Mouse (Mus musculus): ENCODE measurements around the gene Sgtb. TPM values are rescaled to one million over a fixed set of nuclear protein-coding genes. Genes with fewer than 3 reads are reported as not detected.

The Sgtb gene
- polyA plus RNA-seq, 1 experiment from 2014 or later, result 3.3 TPM

- Histone ChIP-seq H3K27me3 (ENCODE audit: control insufficient read depth, insufficient read depth, low read length) (no peaks in the 10 kb centered on the region), H3K4me3 (ENCODE audit: low read depth, low read length) (no peak overlapping the region), H3K36me3 (ENCODE audit: control insufficient read depth, insufficient read depth, low read length) (no peaks in the 10 kb centered on the region), H3K4me2 (replicated peaks; ENCODE audit: low read depth) (no peak overlapping the region), H3K27ac (replicated peaks) (peak overlapping the region; percentile 45), H3K9ac (ENCODE audit: low read length) (no peak overlapping the region), H3K4me1 (replicated peaks; ENCODE audit: control insufficient read depth, insufficient read depth) (no peaks in the 10 kb centered on the region), H3K9me3 (ENCODE audit: control insufficient read depth, low read length) (no peaks in the 10 kb centered on the region)
- DNase-seq (ENCODE audit: low spot score), result no peak
- ATAC-seq (ENCODE audit: low FRiP score, low TSS enrichment), result peak; percentile 69
- TF ChIP-seq CTCF (IDR thresholded peaks at IDR 0.05; ENCODE audit: low read depth), result no peak
- no peak for TF ChIP-seq EP300 (optimal IDR thresholded peaks at IDR 0.05)
- WGBS, result 61% methylated on average over 7 of the region's 7 CpGs
Observed at GRCm38 (mm10) chr13:104082504-104082903, 27.0 kb upstream of the Sgtb start.

DNA sequence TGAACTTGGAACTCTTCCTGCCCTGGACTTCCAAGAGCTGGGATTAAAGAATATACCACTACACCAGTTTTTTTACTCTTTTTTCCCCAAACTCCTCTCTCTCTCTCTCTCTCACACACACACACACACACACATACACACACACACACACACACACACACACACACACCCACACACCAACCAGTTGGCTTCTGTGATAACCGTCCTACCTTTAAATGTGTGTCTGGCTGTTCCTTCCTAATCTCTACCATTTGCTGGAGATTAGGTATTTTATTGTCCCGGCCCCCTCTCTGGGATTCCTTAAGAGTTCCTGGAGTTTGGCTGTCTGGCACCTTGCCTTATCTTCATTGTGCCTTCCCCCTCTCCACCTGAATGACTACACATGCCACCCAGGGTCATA lies 24.9 kb upstream of the Sgtb start:
- ATAC-seq (ENCODE audit: low FRiP score, low TSS enrichment) (no peak), DNase-seq (ENCODE audit: low spot score) (no peak)
- Histone ChIP-seq H3K9ac (ENCODE audit: low read length) (no peak overlapping the region), H3K9me3 (ENCODE audit: control insufficient read depth, low read length) (no peaks in the 10 kb centered on the region), H3K27ac (replicated peaks) (no peak overlapping the region), H3K4me2 (replicated peaks; ENCODE audit: low read depth) (no peak overlapping the region), H3K36me3 (ENCODE audit: control insufficient read depth, insufficient read depth, low read length) (no peaks in the 10 kb centered on the region), H3K27me3 (ENCODE audit: control insufficient read depth, insufficient read depth, low read length) (no peaks in the 10 kb centered on the region), H3K4me1 (replicated peaks; ENCODE audit: control insufficient read depth, insufficient read depth) (no peaks in the 10 kb centered on the region), H3K4me3 (ENCODE audit: low read depth, low read length) (no peak overlapping the region)
- 59% methylated on average over 2 of the region's 2 CpGs for WGBS
- TF ChIP-seq EP300 (optimal IDR thresholded peaks at IDR 0.05) (no peak), CTCF (IDR thresholded peaks at IDR 0.05; ENCODE audit: low read depth) (no peak)

DNA sequence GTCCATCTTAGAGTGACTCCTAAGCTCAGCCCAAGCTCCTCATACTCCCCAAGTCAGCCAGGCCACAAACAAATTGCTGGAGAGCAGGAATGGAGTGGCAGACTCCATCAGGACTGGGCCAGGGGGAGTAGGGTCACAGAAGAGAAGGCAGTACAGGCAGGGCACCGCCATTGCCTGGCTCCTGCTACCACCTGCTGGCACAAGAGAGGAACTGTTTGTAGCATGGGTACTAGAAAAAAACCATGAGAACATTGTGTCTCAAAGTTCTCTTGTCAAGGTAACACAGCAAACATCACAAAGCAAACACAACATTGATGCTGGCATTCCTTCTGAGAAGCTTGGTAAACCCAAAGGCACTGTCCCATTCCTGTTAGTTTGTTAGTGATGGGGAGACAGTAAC lies 20.2 kb upstream of the Sgtb start:
- DNase-seq (ENCODE audit: low spot score) (peak; percentile 55), ATAC-seq (ENCODE audit: low FRiP score, low TSS enrichment) (peak; percentile 78)
- no peaks in the 10 kb centered on the region for H3K27me3 ChIP-seq (ENCODE audit: control insufficient read depth, insufficient read depth, low read length)
- no peaks in the 10 kb centered on the region for H3K36me3 ChIP-seq (ENCODE audit: control insufficient read depth, insufficient read depth, low read length)
- WGBS, result 5% methylated on average over 1 of the region's 1 CpGs
- H3K9me3 ChIP-seq (ENCODE audit: control insufficient read depth, low read length), result no peaks in the 10 kb centered on the region
- H3K4me1 ChIP-seq (replicated peaks; ENCODE audit: control insufficient read depth, insufficient read depth), result no peaks in the 10 kb centered on the region
- H3K4me3 ChIP-seq (ENCODE audit: low read depth, low read length), result no peak overlapping the region
- TF ChIP-seq CTCF (IDR thresholded peaks at IDR 0.05; ENCODE audit: low read depth) (peak; percentile 93), EP300 (optimal IDR thresholded peaks at IDR 0.05) (no peak)
- no peak overlapping the region for H3K4me2 ChIP-seq (replicated peaks; ENCODE audit: low read depth)
- H3K27ac ChIP-seq (replicated peaks), result no peak overlapping the region
- H3K9ac ChIP-seq (ENCODE audit: low read length), result no peak overlapping the region

GRCm38 (mm10) chr13:104091734-104092133 lies 17.8 kb upstream of the Sgtb start:
- TF ChIP-seq CTCF (IDR thresholded peaks at IDR 0.05; ENCODE audit: low read depth), result no peak
- no peak for TF ChIP-seq EP300 (optimal IDR thresholded peaks at IDR 0.05)
- DNase-seq (ENCODE audit: low spot score), result no peak
- Histone ChIP-seq H3K9me3 (ENCODE audit: control insufficient read depth, low read length) (no peaks in the 10 kb centered on the region), H3K27ac (replicated peaks) (no peak overlapping the region), H3K4me1 (replicated peaks; ENCODE audit: control insufficient read depth, insufficient read depth) (no peaks in the 10 kb centered on the region), H3K36me3 (ENCODE audit: control insufficient read depth, insufficient read depth, low read length) (no peaks in the 10 kb centered on the region), H3K9ac (ENCODE audit: low read length) (no peak overlapping the region), H3K27me3 (ENCODE audit: control insufficient read depth, insufficient read depth, low read length) (no peaks in the 10 kb centered on the region), H3K4me2 (replicated peaks; ENCODE audit: low read depth) (no peak overlapping the region), H3K4me3 (ENCODE audit: low read depth, low read length) (no peak overlapping the region)
- 8% methylated on average over 1 of the region's 1 CpGs for WGBS
- no peak for ATAC-seq (ENCODE audit: low FRiP score, low TSS enrichment)

DNA sequence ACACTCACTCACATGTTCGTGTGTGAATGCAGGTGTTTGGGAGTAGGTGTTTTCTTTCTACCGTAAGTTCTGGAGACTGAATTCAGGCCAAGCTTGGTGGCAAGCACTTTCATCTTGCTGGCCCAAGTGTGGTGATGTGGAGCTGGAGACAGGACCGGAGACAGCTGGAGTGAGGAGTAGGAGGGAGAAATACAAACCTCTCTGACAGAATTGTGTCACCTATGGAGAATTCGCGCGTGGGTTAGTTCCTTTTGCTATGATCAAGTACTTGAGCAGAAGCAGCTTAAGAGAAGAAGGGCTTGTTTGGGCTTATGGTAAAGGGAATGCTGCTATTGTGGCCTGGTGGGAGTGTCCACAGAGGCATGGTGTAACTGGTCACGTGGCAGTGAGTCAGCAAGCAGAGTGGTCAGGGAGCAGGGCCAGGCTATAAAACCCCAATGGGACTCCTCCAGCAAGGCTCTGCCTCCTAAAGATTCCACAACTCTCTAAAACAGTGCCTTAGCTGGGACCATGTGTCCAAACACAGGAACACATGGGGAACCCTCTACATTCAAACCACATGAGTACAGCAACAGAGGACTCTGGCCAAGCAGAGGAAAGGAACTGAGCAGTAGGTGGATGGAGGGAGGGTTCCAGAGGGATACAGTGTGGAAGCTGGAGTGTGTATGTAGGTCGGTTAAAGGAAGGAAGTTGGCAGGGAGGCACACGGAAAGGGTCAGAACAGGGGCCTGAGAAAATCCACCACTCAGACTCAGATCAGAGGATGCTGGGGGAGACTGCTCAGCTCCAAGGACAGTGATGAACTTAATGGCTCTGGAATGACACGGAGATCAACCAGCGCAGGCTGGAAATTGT lies 14.8 kb upstream of the Sgtb start:
- ATAC-seq (ENCODE audit: low FRiP score, low TSS enrichment), result peak; percentile 77; the same call in 1 of the 2 replicates

GRCm38 (mm10) chr13:104095955-104096354 lies 13.6 kb upstream of the Sgtb start:
- TF ChIP-seq CTCF (IDR thresholded peaks at IDR 0.05; ENCODE audit: low read depth), result no peak
- TF ChIP-seq EP300 (optimal IDR thresholded peaks at IDR 0.05), result no peak
- Histone ChIP-seq H3K4me2 (replicated peaks; ENCODE audit: low read depth) (no peak overlapping the region), H3K9me3 (ENCODE audit: control insufficient read depth, low read length) (no peaks in the 10 kb centered on the region), H3K27me3 (ENCODE audit: control insufficient read depth, insufficient read depth, low read length) (no peaks in the 10 kb centered on the region), H3K36me3 (ENCODE audit: control insufficient read depth, insufficient read depth, low read length) (no peaks in the 10 kb centered on the region), H3K9ac (ENCODE audit: low read length) (no peak overlapping the region), H3K4me3 (ENCODE audit: low read depth, low read length) (no peak overlapping the region), H3K4me1 (replicated peaks; ENCODE audit: control insufficient read depth, insufficient read depth) (no peaks in the 10 kb centered on the region), H3K27ac (replicated peaks) (no peak overlapping the region)
- no peak for DNase-seq (ENCODE audit: low spot score)
- 45% methylated on average over 7 of the region's 7 CpGs for WGBS
- no peak for ATAC-seq (ENCODE audit: low FRiP score, low TSS enrichment)

More for the DNA sequence above, 14.8 kb upstream of the Sgtb start:
- Histone ChIP-seq H3K9ac (ENCODE audit: low read length) (no peak overlapping the region), H3K9me3 (ENCODE audit: control insufficient read depth, low read length) (no peaks in the 10 kb centered on the region), H3K4me1 (replicated peaks; ENCODE audit: control insufficient read depth, insufficient read depth) (no peaks in the 10 kb centered on the region), H3K27me3 (ENCODE audit: control insufficient read depth, insufficient read depth, low read length) (no peaks in the 10 kb centered on the region), H3K4me2 (replicated peaks; ENCODE audit: low read depth) (no peak overlapping the region), H3K27ac (replicated peaks) (no peak overlapping the region), H3K4me3 (ENCODE audit: low read depth, low read length) (no peak overlapping the region), H3K36me3 (ENCODE audit: control insufficient read depth, insufficient read depth, low read length) (no peaks in the 10 kb centered on the region)
- TF ChIP-seq CTCF (IDR thresholded peaks at IDR 0.05; ENCODE audit: low read depth) (no peak), EP300 (optimal IDR thresholded peaks at IDR 0.05) (no peak)
- 68% methylated on average over 11 of the region's 11 CpGs for WGBS
- DNase-seq (ENCODE audit: low spot score), result peak; percentile 29
